Mouse (Mus musculus) Muller cell, postnatal 12 days (primary cell): ENCODE measurements around the gene Dhx29.

Experiments
- DNase-seq: peaks from one replicate; pipeline ENCODE4 v3.0.0-alpha.2; 2015; ENCODE audit errors: inconsistent ontology term

Dhx29 gene

DNA sequence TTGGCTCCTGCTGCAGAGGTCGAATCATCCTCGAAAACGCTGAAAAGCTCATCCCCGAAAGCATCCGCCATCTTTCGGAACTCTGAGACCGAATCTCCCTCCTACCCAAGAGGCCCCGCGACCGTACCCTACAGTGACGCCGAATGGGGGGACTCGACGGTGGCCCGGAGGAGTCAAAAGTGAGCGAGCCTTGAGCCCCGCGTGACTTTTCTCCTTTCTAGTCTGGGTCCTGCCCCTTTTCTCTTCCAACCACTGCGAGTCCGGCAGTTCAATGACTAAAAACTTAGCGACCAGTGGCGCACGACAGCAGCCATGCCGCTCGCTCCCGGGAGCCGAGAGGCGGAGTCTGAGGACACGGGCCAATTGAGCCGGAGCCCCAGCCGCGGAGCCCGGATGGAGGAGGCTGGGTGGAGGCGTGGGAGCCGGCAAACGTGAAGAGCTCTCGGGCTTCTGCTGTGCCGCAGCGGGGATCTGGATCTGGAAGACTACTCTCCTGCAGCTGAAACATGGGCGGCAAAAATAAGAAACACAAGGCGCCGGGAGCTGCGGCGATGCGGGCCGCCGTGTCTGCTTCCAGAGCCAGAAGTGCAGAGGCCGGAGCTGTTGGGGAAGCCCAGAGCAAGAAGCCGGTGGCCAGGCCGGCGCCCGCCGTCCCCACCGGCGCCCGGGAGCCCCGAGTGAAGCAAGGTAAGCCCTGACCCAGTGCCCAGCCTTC lies at the start of gene Dhx29, which contains the start of gene Mtrex:
Gene Dhx29 (plus strand): TSS at position 168 of the 715 bp plus-strand sequence.
Gene Mtrex (minus strand): TSS at position 112 of the 715 bp plus-strand sequence.
- DNase-seq = peak; percentile 100

DNA sequence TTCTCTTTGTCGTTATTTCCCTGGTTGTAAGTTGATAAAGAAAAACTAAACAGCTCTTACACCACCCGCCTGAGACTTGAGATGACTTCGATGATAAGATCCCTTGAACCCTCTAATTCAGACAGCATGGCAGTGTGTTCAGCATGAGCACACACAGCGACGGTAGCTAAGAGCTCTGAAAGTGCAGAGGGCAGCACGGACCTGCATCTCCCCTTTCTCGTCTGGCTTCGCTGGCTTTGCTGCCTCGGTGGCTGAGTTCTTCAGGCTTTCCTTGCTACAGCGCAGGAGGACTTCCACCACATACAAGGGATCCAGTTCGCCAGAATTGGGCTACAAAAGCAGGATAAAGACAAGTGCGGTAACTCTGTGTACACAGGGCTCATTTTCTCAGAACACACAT lies 40.0 kb upstream of the Dhx29 start:
- no peak for DNase-seq

DNA sequence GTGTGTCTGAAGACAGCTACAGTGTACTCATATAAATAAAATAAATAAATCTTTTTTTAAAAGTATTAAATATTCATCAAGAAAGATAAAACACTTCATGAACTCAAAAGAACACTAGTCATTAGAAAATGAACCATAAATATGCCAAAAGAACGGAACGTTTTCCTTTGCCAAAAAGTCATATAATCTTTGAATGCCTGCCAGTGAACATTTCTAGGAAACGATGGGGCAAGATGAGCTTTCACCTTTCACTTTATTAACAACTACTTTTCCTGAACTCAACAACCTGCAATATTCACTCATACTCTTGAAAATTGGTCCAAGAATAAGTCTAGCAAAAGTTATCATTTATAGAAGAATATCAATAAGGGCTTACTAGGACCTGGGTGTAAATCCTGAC lies 25.1 kb upstream of the Dhx29 start:
- no peak for DNase-seq

- peak; percentile 11 for DNase-seq
These were observed 17.6 kb upstream of the Dhx29 start for GRCm38 (mm10) chr13:112909663-112910062.

GRCm38 (mm10) chr13:112910434-112910833 lies 16.8 kb upstream of the Dhx29 start:
- no peak for DNase-seq

GRCm38 (mm10) chr13:112919141-112919865 lies 8.0 kb upstream of the Dhx29 start:
- DNase-seq = no peak

DNA sequence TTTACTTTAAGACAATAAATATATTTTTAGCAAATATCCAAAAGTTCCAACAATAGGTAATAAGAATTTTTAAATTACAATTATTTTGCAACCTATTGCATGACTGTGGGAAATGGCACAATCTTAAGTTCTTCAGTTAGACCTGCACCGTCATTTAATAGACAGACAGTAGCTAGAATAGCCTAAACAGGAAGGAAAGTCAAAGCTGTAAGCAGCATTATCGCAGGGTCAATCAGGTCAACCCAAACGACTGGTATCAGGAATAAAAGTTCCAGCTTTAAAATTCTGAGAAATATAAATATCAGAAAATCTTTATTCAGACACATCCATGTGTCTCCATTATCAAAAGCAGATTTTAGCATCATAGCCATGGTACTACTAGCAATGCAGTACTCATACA lies 6.3 kb upstream of the Dhx29 start:
- DNase-seq = no peak

GRCm38 (mm10) chr13:112925266-112925665 lies 2.0 kb upstream of the Dhx29 start:
- no peak for DNase-seq

DNA sequence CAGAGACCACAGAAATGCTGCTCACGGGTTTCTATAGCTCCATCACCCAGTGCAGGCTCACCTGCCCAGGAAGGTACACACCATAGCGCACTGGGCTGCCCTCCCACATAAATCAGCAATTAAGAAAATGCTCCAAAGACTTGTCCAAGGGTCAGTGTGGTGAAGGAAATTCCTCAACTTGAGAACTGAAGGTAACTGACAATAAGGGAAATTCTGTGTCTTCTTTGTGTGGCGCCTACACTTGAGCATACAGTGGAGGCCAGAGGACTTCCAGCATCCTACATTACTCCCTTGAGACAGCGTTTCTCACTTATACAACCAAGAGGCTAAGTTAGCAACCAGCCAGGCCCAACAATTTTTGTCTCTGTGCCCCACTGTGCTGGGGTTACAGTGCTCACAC lies 1.3 kb upstream of the Dhx29 start:
- no peak for DNase-seq

DNA sequence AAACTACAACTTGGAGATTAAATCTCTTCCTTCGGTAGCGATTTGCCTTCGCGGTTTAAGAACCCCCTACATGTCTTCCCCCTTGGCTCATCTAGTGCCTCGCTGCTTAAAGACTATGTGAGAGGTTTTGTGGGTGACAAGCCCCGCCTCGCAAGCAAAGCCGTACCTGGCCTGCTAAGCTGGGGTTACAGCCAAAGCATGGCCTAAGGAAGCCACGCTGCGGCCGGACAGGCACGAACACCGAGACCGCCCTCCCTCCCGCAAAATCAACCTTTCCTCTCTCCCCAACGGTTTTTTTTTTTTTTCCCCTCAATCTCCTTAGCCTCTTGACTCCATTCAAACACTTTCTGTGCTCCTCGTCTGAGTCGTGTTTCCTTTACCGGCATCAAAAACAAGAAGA lies 458 bp upstream of the Dhx29 start:
- no peak for DNase-seq

GRCm38 (mm10) chr13:112928038-112928668 lies 899 bp downstream of the Dhx29 start:
- no peak for DNase-seq

GRCm38 (mm10) chr13:112938130-112938529 lies 10.9 kb downstream of the Dhx29 start:
- no peak for DNase-seq

DNA sequence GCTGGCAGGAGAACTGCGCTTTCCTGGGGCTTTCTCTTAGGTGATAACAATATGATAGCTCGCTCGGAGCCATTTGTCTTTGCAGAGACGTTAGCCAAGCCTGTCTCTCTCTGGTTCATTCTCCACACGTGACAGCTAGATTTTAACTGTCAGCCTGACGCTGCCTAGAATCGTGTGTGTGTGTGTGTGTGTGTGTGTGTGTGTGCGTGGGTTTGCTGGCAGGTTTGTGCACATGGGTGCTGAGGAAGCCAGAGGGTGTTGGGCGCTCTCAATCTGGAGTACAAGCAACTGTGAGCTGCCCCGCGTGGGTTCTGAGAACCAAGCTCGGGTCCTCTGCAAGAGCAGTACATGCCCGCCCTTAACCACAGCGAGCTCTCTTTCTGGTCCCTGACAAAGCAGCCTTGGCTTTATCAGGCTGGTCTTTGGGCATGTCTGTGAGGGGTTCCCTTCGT lies 14.7 kb downstream of the Dhx29 start:
- no peak for DNase-seq

- DNase-seq = no peak
These were observed 18.1 kb downstream of the Dhx29 start for GRCm38 (mm10) chr13:112945312-112945711.

DNA sequence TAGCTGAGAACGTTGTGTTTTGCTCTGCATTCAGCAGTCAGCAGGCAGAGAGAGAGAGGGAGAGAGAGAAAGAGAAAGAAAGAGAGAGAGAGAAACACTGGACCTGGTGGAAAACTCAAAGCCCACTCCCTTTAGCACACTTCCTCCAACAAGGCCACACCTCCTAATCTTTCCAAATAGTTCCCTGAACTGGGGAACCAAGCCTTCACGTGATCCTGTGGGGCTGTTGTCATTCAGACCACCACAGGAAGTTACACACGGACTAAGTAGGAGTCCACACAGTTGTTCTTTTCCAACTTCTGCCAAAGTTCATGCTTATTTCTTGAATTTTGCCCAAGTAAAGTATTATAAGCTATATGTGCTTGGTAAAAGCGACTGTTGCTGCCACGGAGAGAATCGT lies 18.6 kb downstream of the Dhx29 start:
- no peak for DNase-seq

GRCm38 (mm10) chr13:112954067-112954466 lies 26.8 kb downstream of the Dhx29 start:
- DNase-seq = no peak

- DNase-seq = no peak
These were observed 35.8 kb downstream of the Dhx29 start for GRCm38 (mm10) chr13:112963081-112963480.

GRCm38 (mm10) chr13:112964421-112964820 lies 37.2 kb downstream of the Dhx29 start:
- no peak for DNase-seq

DNA sequence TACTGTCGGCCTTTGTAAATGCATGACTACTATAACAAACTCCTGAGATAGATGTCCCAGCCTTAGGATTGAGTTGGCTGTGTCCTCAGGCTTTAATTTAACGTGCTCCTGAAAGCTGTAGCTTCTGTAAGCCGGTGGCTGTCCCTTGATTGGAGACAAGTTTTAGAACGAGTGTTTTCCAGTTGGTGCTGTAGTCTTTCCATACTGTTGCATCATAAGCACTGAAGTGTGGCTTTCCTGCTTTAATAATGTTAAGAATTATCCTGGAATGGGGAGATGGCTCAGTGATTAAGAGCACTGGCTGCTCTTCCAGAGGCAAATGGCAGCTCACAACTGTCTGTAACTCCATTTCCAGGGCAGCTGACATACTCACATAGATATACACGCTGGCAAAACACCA lies 40.0 kb downstream of the Dhx29 start:
- DNase-seq = no peak

- no peak for DNase-seq
These were observed 49.5 kb downstream of the Dhx29 start for GRCm38 (mm10) chr13:112976720-112977119.

DNA sequence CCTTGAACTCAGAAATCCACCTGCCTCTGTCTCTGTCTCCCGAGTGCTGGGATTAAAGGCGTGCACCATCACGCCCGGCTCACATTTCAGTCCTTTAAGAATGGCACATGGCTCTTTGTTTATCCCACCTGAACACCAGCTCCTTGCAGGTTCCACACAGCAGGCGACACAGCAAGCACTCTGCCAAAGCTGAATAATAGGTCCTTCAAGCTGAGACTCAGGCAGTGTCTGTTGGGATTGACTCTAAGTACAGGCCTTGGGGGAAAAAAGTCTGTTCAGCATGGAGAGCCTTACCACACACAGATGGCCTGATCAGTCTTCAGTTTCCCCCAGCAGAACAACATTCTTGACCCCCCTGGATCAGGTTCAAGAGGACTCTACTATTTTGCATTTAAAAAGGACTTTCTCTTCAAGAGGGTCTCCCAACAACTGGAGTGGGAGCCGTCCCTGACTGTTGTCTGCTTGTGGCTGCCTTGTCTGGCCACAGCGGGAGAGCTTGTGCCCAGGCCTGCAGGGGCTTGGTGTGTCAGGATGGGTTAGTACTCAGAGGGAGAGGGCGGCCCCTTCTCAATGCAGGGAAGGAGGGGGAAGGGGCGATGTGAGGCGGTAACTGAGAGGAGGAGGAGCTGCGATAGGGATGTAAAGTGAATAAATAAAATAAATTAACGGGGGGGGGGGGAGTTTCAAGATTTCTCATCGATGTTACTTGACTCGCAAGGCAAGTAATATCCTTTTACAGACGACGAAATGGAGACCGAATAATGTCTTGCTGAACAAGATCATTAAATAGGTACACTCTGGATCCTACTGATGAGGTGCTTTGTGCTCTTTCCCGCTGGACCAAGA lies 58.6 kb downstream of the Dhx29 start:
- no peak for DNase-seq

DNA sequence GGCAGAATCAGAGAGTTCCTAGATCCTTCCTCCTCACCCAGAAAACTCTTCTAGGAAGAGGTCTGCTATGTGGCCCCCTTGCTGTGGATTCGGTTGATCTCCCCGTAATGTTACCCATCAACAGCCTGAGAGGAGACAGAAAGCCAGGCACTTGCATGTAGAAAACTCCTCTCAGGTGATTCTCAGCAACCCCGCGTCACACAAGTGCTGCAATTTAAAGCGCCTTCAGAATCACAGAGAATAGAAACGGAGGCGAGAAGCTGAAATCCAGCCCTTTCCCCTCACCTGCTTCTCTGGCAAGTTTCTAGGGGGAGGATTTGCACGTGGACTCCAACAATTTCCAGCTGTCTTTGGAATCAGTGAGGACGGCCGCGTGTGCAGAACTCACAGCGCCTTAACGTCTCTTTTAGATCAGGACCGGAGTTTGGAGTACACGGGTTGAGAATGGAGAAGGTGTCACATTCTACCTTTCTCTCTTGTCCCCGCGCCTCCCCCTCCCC lies 59.2 kb downstream of the Dhx29 start:
- DNase-seq = no peak
